In the genomic region with DNA sequence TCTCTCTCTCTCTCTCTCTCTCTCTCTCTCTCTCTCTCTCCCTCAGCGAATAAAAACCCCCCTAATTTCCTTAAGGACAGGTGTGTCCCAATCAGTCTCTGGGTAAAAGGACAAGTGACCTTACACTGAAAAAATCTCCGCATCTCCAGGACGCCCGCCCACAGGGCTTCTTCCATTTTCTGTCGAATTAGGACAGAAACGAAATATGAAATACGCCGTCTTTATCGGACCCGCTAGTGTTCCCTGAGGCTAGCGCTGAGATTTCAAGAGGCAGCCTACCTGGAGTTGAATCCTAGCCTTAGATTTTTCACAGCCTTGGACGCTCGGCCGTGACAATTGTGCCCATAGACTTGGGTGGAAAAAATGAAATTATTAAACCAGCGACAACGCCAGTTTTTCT, we compare ENCODE assay signal across 9 mouse cellular contexts. TPM values are rescaled to one million over a fixed set of nuclear protein-coding genes. Genes with fewer than 3 reads are reported as not detected.
DNase-seq lines count a peak whose midpoint lies in the region; ATAC-seq and TF ChIP-seq lines count a peak whose summit lies in the region.
"Had no signal": no experiment of that assay in that cellular context is flagged by ENCODE, and none has a peak within 500 bp of the region (broad histone marks: within the 10 kb centered on the region; RNA-seq: fewer than 3 reads in every experiment).

No protein-coding gene starts in this region.

- H3K4me3 ChIP-seq in CH12.LX (replicated peaks in 1 of 3; ENCODE audit: low read depth in 2 of 3, low read length in 2 of 3, poor library complexity in 1 of 3), result peak overlapping the region in 1 of 3 experiments; percentile 20
- H3K4me3 ChIP-seq in embryonic facial prominence, embryonic 15.5 days (replicated peaks), result peak overlapping the region; percentile 62
- H3K4me3 ChIP-seq in hindbrain, postnatal 0 days (ENCODE audit: low read length), result peak overlapping the region; percentile 54
- peak overlapping the region; percentile 52 for H3K4me3 ChIP-seq in limb, embryonic 14.5 days (replicated peaks; ENCODE audit: low read length)
- no peak overlapping the region for H3K4me3 ChIP-seq in neural tube, embryonic 11.5 days (ENCODE audit: low read depth, low read length)

- in situ Hi-C loops in CH12.LX (cut with MboI; ENCODE audit: low pct_ligation_motif_present, low pct_unique_long_range_greater_than_20kb, low sequenced_read_pairs), result no loop called here

- peak overlapping the region; percentile 84 for H3K4me2 ChIP-seq in CH12.LX (ENCODE audit: insufficient read depth, low read depth, poor library complexity, severe bottlenecking)
- H3K4me2 ChIP-seq in embryonic facial prominence, embryonic 15.5 days (replicated peaks), result peak overlapping the region; percentile 49
- peak overlapping the region; percentile 44 for H3K4me2 ChIP-seq in hindbrain, postnatal 0 days (ENCODE audit: low read depth, low read length)
- peak overlapping the region; percentile 48 for H3K4me2 ChIP-seq in limb, embryonic 14.5 days (replicated peaks; ENCODE audit: low read depth, low read length, severe bottlenecking)
- H3K4me2 ChIP-seq in neural tube, embryonic 11.5 days (ENCODE audit: low read depth), result peak overlapping the region; percentile 36

- DNase-seq in cerebellum, adult 11 months, result peak; percentile 6
- DNase-seq in cerebellum, postnatal 4 days (ENCODE audit: low spot score in 2 of 2), result no peak
- no peak for DNase-seq in CH12.LX (ENCODE audit: extremely low read depth)
- peak; percentile 3 for DNase-seq in hindbrain, postnatal 0 days (ENCODE audit: low spot score)
- no peak for DNase-seq in limb, embryonic 14.5 days (ENCODE audit: low spot score)
- DNase-seq in neural tube, embryonic 11.5 days (ENCODE audit: low spot score), result peak; percentile 26
- no peak for DNase-seq in spleen, postnatal 4 days (ENCODE audit: low spot score in 2 of 2)

- TF ChIP-seq RAD21 in CH12.LX (IDR thresholded peaks at IDR 0.05; ENCODE audit: low read depth, low read length), result no peak

- H3K27ac ChIP-seq in CH12.LX (ENCODE audit: insufficient read depth, low read depth), result no peak overlapping the region
- no peak overlapping the region for H3K27ac ChIP-seq in embryonic facial prominence, embryonic 15.5 days (replicated peaks)
- H3K27ac ChIP-seq in hindbrain, postnatal 0 days, result no peak overlapping the region
- H3K27ac ChIP-seq in limb, embryonic 14.5 days (replicated peaks; ENCODE audit: low read depth, low read length), result no peak overlapping the region
- no peak overlapping the region for H3K27ac ChIP-seq in neural tube, embryonic 11.5 days (ENCODE audit: low read depth, low read length)

- H3K79me2 ChIP-seq in CH12.LX (replicated peaks; ENCODE audit: control insufficient read depth, extremely low read depth, insufficient read depth, poor library complexity, severe bottlenecking), result no peaks in the 10 kb centered on the region

- WGBS in embryonic facial prominence, embryonic 15.5 days, result 16% methylated on average over 16 of the region's 16 CpGs
- WGBS in hindbrain, postnatal 0 days, result 22% methylated on average over 16 of the region's 16 CpGs
- 28% methylated on average over 16 of the region's 16 CpGs for WGBS in limb, embryonic 14.5 days
- WGBS in neural tube, embryonic 11.5 days, result 18% methylated on average over 16 of the region's 16 CpGs

- no peak for TF ChIP-seq EP300 in CH12.LX (IDR thresholded peaks at IDR 0.05; ENCODE audit: low read length)

- peaks cover 0 to 11% of the 10 kb centered on the region in 2 experiments; a peak in 2 of 4 replicates for H3K4me1 ChIP-seq in CH12.LX (ENCODE audit: control insufficient read depth in 1 of 2, insufficient read depth in 2 of 2)
- no peaks in the 10 kb centered on the region for H3K4me1 ChIP-seq in embryonic facial prominence, embryonic 15.5 days
- no peaks in the 10 kb centered on the region for H3K4me1 ChIP-seq in hindbrain, postnatal 0 days (ENCODE audit: insufficient read depth, low read length)
- no peaks in the 10 kb centered on the region for H3K4me1 ChIP-seq in limb, embryonic 14.5 days (ENCODE audit: control insufficient read depth, insufficient read depth, low read length)
- H3K4me1 ChIP-seq in neural tube, embryonic 11.5 days (ENCODE audit: control insufficient read depth, insufficient read depth, low read length), result no peaks in the 10 kb centered on the region

- no peaks in the 10 kb centered on the region for H3K36me3 ChIP-seq in CH12.LX (replicated peaks in 1 of 2; ENCODE audit: control insufficient read depth in 1 of 2, insufficient read depth in 1 of 2, low read length in 1 of 2)
- H3K36me3 ChIP-seq in embryonic facial prominence, embryonic 15.5 days, result no peaks in the 10 kb centered on the region
- no peaks in the 10 kb centered on the region for H3K36me3 ChIP-seq in hindbrain, postnatal 0 days (ENCODE audit: insufficient read depth, low read length)
- no peaks in the 10 kb centered on the region for H3K36me3 ChIP-seq in limb, embryonic 14.5 days (ENCODE audit: control insufficient read depth, insufficient read depth, low read length)
- no peaks in the 10 kb centered on the region for H3K36me3 ChIP-seq in neural tube, embryonic 11.5 days (ENCODE audit: control insufficient read depth, insufficient read depth, low read length)

- H3K9ac ChIP-seq in CH12.LX (ENCODE audit: insufficient read depth, low read depth), result no peak overlapping the region
- H3K9ac ChIP-seq in embryonic facial prominence, embryonic 15.5 days, result no peak overlapping the region
- no peak overlapping the region for H3K9ac ChIP-seq in hindbrain, postnatal 0 days (replicated peaks; ENCODE audit: low read length)
- no peak overlapping the region for H3K9ac ChIP-seq in limb, embryonic 14.5 days (ENCODE audit: low read depth, low read length, severe bottlenecking)
- no peak overlapping the region for H3K9ac ChIP-seq in neural tube, embryonic 11.5 days (ENCODE audit: low read length)

- dilution Hi-C loops in CH12.LX (cut with MboI; ENCODE audit: extremely low pct_ligation_motif_present, extremely low pct_unique_long_range_greater_than_20kb, low sequenced_read_pairs), result no loop called here

- H3K27me3 ChIP-seq in CH12.LX (replicated peaks), result peaks cover 3% of the 10 kb centered on the region
- peaks cover 44% of the 10 kb centered on the region for H3K27me3 ChIP-seq in embryonic facial prominence, embryonic 15.5 days
- peaks cover 24% of the 10 kb centered on the region; the same call in 1 of the 2 replicates for H3K27me3 ChIP-seq in hindbrain, postnatal 0 days (ENCODE audit: insufficient read depth, low read length)
- H3K27me3 ChIP-seq in limb, embryonic 14.5 days (ENCODE audit: control insufficient read depth, insufficient read depth, low read length), result peaks cover 27% of the 10 kb centered on the region
- peaks cover 25% of the 10 kb centered on the region for H3K27me3 ChIP-seq in neural tube, embryonic 11.5 days (ENCODE audit: control insufficient read depth, insufficient read depth, low read length)

- no peak for TF ChIP-seq POLR2A in CH12.LX (IDR thresholded peaks at IDR 0.05; ENCODE audit: low read depth, low read length)
- no peak for TF ChIP-seq POLR2A in limb, embryonic 14.5 days (IDR thresholded peaks at IDR 0.05; ENCODE audit: borderline replicate concordance, extremely low read depth, insufficient read depth, insufficient read length)

- no peak for TF ChIP-seq CTCF in CH12.LX (conservative IDR thresholded peaks at IDR 0.05 in 1 of 2, IDR thresholded peaks at IDR 0.05 in 1 of 2; ENCODE audit: low read depth in 2 of 2, low read length in 2 of 2)
- no peak for TF ChIP-seq CTCF in hindbrain, postnatal 0 days (IDR thresholded peaks at IDR 0.05; ENCODE audit: low read depth)

- H3K9me3 ChIP-seq in CH12.LX (replicated peaks; ENCODE audit: low read length), result no peaks in the 10 kb centered on the region
- no peaks in the 10 kb centered on the region for H3K9me3 ChIP-seq in embryonic facial prominence, embryonic 15.5 days (replicated peaks)
- H3K9me3 ChIP-seq in hindbrain, postnatal 0 days (ENCODE audit: low read length), result no peaks in the 10 kb centered on the region
- no peaks in the 10 kb centered on the region for H3K9me3 ChIP-seq in limb, embryonic 14.5 days (ENCODE audit: control insufficient read depth, low read length)
- H3K9me3 ChIP-seq in neural tube, embryonic 11.5 days (ENCODE audit: control insufficient read depth, low read length), result no peaks in the 10 kb centered on the region

- ATAC-seq in embryonic facial prominence, embryonic 15.5 days (ENCODE audit: insufficient number of reproducible peaks, low FRiP score, low TSS enrichment, low read depth), result no peak
- no peak for ATAC-seq in hindbrain, postnatal 0 days
- no peak for ATAC-seq in limb, embryonic 14.5 days (ENCODE audit: low FRiP score, low read depth)
- no peak for ATAC-seq in neural tube, embryonic 11.5 days (ENCODE audit: insufficient read depth, low FRiP score, low TSS enrichment)

TF ChIP-seq in CH12.LX, 34 proteins besides CTCF, POLR2A, EP300 and RAD21:
- TF ChIP-seq UBTF (IDR thresholded peaks at IDR 0.05; ENCODE audit: low read depth, low read length) (no peak), POLR2AphosphoS2 (IDR thresholded peaks at IDR 0.05; ENCODE audit: low read depth, low read length) (no peak), SMC3 (IDR thresholded peaks at IDR 0.05; ENCODE audit: low read depth, low read length) (no peak), ETS1 (conservative IDR thresholded peaks at IDR 0.05; ENCODE audit: low read depth, low read length) (no peak), NELFE (IDR thresholded peaks at IDR 0.05; ENCODE audit: low read depth, low read length) (no peak)
TF ChIP-seq in CH12.LX: peak in this region for 0.

RNA-seq across cellular contexts. Expression of a gene that starts 0.5 kb away (rescaled TPM):
- total RNA-seq in CH12.LX (2012; rRNA removed), result 0.08 TPM in 1 of 2 replicates, not detected in the other
- total RNA-seq in CH12.LX (2014; rRNA removed), result not detected in 2 replicates
- not detected in 2 replicates for polyA plus RNA-seq in CH12.LX (2012; ENCODE audit: insufficient read length, low read depth)
- 0.05 TPM in 1 of 2 replicates, not detected in the other for polyA plus RNA-seq in embryonic facial prominence, embryonic 15.5 days (2015; fragmentation: Nextera tagmentation; extraction: Ambion mirVana)
- total RNA-seq in hindbrain, postnatal 0 days (2014; rRNA removed), result 0.04 and 0.37 TPM in 2 replicates
- polyA plus RNA-seq in hindbrain, postnatal 0 days (2015; fragmentation: Nextera tagmentation; extraction: Ambion mirVana), result 0.26 and 0.49 TPM in 2 replicates
- 0.08 and 0.13 TPM in 2 replicates for polyA plus RNA-seq in limb, embryonic 14.5 days (2012; rRNA removed)
- 0.10 and 0.19 TPM in 2 replicates for polyA plus RNA-seq in limb, embryonic 14.5 days (2014; fragmentation: Nextera tagmentation; extraction: Ambion mirVana)
- 0.12 and 0.21 TPM in 2 replicates for polyA plus RNA-seq in neural tube, embryonic 11.5 days (2014; fragmentation: Nextera tagmentation; extraction: Ambion mirVana)
- polyA plus RNA-seq: spleen, adult 2 months had no signal

RNA-seq across cellular contexts. Expression of a gene that starts 0.9 kb away (rescaled TPM):
- total RNA-seq in CH12.LX (2012; rRNA removed), result 21.3 and 31.5 TPM in 2 replicates
- 89.8 and 100 TPM in 2 replicates for total RNA-seq in CH12.LX (2014; rRNA removed)
- 41.3 and 42.4 TPM in 2 replicates for polyA plus RNA-seq in CH12.LX (2012; ENCODE audit: insufficient read length, low read depth)
- polyA plus RNA-seq in embryonic facial prominence, embryonic 15.5 days (2015; fragmentation: Nextera tagmentation; extraction: Ambion mirVana), result 61.3 and 71.3 TPM in 2 replicates
- 58.0 and 59.9 TPM in 2 replicates for total RNA-seq in hindbrain, postnatal 0 days (2014; rRNA removed)
- 175 and 176 TPM in 2 replicates for polyA plus RNA-seq in hindbrain, postnatal 0 days (2015; fragmentation: Nextera tagmentation; extraction: Ambion mirVana)
- 17.1 and 18.5 TPM in 2 replicates for polyA plus RNA-seq in limb, embryonic 14.5 days (2012; rRNA removed)
- polyA plus RNA-seq in limb, embryonic 14.5 days (2014; fragmentation: Nextera tagmentation; extraction: Ambion mirVana), result 69.5 and 73.4 TPM in 2 replicates
- 114 and 125 TPM in 2 replicates for polyA plus RNA-seq in neural tube, embryonic 11.5 days (2014; fragmentation: Nextera tagmentation; extraction: Ambion mirVana)

Comparison
In these comparisons a context has a peak if more than half of its experiments do, and no peak if none do; other contexts are left out.
1. DNase-seq: peak in cerebellum, adult 11 months (single experiment), hindbrain, postnatal 0 days (single experiment) and neural tube, embryonic 11.5 days (single experiment); none in cerebellum, postnatal 4 days (0 of 2), CH12.LX (single experiment), limb, embryonic 14.5 days (single experiment) and spleen, postnatal 4 days (0 of 2).
2. Peak in every context shown above with its lines, with median percentiles within 50 percentile points of each other: H3K4me2 ChIP-seq.